Mouse (Mus musculus) thymus, postnatal 25 days (tissue): ENCODE data around the gene Gpcpd1.

Experiments
- DNase-seq: peaks from one replicate; pipeline ENCODE4 v3.0.0; 2022

Gene Gpcpd1

DNA sequence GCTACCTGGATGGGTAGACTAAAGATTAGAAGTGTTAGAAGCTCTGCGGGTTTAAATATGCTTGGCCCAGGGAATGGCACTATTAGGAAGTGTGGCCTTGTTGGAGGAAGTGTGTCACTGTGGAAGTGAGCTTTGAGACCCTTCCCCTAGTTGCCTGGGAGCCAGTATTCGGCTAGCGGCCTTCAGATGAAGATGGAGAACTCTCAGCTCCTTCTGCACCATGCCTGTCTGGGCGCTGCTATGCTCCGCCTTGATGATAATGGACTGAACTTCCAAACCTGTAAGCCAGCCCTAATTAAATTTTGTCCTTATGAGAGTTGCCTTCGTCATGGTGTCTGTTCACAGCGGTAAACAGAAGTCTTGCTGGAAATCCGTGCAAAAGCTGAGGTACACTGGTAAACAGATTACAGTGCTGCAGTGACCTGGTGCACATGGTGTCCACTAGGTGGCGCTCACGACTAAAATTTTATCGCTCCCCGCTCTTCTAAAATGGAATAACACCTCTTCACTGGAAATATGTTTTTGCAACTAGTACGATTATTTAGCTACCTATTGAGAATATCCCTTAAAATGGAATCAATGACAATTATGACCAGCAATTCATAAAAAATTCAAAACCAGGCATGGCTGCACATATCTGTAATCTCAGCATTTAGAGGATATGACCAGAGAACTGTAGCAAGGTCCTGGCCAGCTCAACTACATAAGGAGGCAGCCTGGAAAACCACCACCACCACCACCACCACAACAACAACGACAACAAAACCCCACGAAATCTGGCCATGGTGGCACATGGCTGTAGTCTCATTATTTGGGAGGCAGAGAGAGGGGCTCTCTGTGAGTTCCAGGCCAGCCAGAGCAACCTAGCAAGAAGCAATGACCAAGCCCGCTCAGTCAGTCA lies 71.1 kb downstream of the Gpcpd1 start:
- DNase-seq: peak; percentile 81

DNA sequence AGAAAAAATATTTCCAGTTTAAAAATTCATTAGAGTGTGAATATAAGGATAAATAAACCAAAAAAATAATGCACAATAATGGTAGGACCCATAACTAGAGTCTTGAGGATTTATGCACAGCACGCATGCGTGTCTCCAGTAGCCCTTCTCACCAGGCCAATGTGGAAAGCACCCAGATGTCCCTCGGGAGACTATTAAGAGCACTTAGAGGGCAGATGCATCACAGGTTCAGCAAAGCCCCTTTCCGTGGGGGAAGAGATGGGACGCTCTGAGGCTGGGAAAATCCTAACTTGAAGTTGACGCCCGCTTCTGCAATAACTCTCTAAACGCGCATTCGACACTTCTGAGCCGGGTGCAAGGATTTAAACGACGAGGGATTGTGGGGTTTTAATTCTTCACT lies 71.9 kb downstream of the Gpcpd1 start:
- no peak for DNase-seq

DNA sequence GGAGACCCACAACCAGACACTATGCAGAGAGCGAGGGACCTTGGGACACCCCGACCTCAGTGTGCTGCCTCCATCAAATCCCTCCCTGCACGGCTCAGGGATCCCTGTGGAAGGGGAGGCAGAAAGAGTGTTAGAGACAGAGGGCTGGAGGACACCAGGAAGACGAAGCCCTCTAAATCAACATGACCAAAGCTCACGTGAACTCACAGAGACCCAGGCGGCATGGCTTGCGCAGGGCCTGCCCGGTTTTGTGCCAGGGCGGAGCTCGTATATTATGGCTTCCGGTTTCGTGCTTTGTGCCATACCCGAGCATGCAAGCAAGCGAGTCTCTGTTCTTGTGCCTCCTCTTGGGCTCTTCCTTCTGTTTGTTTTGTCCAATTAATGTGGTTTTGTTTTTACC lies 72.5 kb downstream of the Gpcpd1 start:
- no peak for DNase-seq

DNA sequence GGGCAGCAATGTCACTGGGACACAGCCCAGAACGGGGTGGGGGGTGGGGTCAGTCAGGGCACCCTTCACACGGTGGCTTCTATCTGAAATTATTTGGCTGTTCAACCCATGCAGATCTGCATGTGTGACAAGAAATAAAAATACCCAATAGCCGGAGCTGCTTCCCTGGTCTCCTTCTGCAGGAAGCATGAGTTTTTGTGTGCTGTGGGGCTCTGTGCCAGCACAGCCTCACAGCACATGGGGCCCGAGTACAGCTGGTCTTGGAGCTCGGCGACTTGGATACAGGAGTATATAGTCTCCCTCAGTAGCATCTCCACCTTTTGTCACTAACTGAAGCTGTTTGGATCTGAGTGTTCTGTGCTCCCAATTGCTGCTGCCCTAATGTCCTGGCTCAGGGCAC lies 73.2 kb downstream of the Gpcpd1 start:
- DNase-seq: peak; percentile 40

- DNase-seq: peak; percentile 78
Measured at GRCm38 (mm10) chr2:132513371-132514181, 74.0 kb downstream of the Gpcpd1 start.

DNA sequence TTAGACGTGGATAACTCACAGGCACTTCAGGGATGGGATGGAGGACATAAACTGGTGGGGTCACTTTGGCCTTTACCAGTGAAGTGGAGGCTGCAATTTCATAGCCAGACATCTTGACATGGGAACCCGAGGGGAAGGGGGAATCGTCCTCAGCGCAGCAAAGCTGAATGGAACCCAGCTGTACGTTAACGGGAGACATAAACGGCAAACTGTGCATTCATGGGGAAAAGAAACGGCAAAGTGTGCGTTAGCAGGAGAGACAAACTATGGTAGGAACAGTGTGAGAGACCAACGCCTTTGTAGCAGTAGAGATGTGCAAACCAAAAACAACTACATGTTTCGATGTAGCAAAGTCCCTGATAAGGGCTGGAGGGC lies 74.6 kb downstream of the Gpcpd1 start:
- DNase-seq: no peak

- peak; percentile 65 for DNase-seq
Measured at GRCm38 (mm10) chr2:132512051-132512976, 75.2 kb downstream of the Gpcpd1 start.

GRCm38 (mm10) chr2:132511011-132511818 lies 76.3 kb downstream of the Gpcpd1 start:
- DNase-seq: peak; percentile 41

- DNase-seq: peak; percentile 62
Measured at GRCm38 (mm10) chr2:132509714-132510113, 77.8 kb downstream of the Gpcpd1 start.

GRCm38 (mm10) chr2:132509261-132509660 lies 78.3 kb downstream of the Gpcpd1 start:
- DNase-seq: no peak

- no peak for DNase-seq
Measured at GRCm38 (mm10) chr2:132507521-132507920, 80.0 kb downstream of the Gpcpd1 start.

GRCm38 (mm10) chr2:132507091-132507490 lies 80.4 kb downstream of the Gpcpd1 start:
- DNase-seq: no peak

GRCm38 (mm10) chr2:132505828-132506227 lies 81.7 kb downstream of the Gpcpd1 start:
- no peak for DNase-seq

GRCm38 (mm10) chr2:132498344-132498743 lies 89.2 kb downstream of the Gpcpd1 start:
- DNase-seq: peak; percentile 64

GRCm38 (mm10) chr2:132497412-132498135 lies 90.0 kb downstream of the Gpcpd1 start:
- DNase-seq: no peak

DNA sequence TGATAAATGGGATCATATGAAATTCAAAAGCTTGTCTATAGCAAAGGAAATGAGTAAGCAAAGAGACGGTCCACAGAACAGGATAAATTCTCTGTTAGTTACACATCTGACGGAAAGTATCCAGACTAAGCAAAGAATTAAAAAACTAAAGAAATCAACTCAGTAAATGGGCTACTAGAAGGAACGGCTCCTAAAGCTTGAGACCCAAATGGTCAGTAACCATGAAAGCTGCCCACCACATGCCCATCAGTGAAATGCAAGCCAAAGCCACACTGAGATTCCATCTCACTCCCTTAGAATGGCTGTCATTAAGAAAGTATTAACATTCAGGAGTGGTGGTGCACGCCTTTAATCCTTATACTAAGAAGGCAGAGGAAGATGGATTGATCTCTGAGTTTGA lies 94.3 kb downstream of the Gpcpd1 start:
- no peak for DNase-seq

DNA sequence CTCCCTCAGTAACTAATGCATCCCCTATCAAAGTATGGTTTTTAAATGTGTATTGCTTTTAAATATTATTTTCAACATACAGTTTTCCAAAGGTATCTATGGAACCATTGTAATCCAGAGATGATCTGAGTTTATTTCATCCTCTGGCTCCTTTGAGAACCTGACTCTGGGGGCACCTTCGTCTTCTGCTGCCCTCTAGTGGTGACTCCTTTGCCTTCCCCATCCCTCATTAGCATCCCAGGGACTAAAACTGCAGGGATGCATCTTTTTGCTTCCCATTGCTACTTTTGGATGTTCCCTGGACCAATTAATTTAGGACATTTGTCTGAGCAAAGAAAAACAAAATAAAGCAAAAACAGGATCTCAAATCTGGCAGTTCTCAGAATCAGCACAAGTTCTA lies 102.1 kb downstream of the Gpcpd1 start:
- peak; percentile 53 for DNase-seq

GRCm38 (mm10) chr2:132481547-132481946 lies 106.0 kb downstream of the Gpcpd1 start:
- DNase-seq: no peak
